Mouse (Mus musculus): ENCODE results near the gene Cacna2d4.

GRCm38 (mm10) chr6:119239341-119240005 is 3.1 kb downstream of the Cacna2d4 start:
- TF ChIP-seq CTCF (IDR thresholded peaks at IDR 0.05; ENCODE audit: low read depth, low read length), result no peak
- TF ChIP-seq GATA1 (IDR thresholded peaks at IDR 0.05; ENCODE audit: borderline replicate concordance, low read length), result no peak
- no peak for TF ChIP-seq POLR2AphosphoS5 (IDR thresholded peaks at IDR 0.05; ENCODE audit: insufficient replicate concordance, low read depth, low read length)
- no peak for TF ChIP-seq TAL1 (conservative IDR thresholded peaks at IDR 0.05; ENCODE audit: low read depth, low read length)
- TF ChIP-seq GATA2 (IDR thresholded peaks at IDR 0.05; ENCODE audit: borderline replicate concordance, low read depth, low read length), result no peak

Measured in G1E (cell line).